Mouse (Mus musculus) hindbrain, postnatal 0 days (tissue): ENCODE data around the gene Zbtb40. TPM values are rescaled to one million over a fixed set of nuclear protein-coding genes. Genes with fewer than 3 reads are reported as not detected.
A peak's percentile ranks its signal among the peaks of the same experiment; 100 is the strongest.

ENCODE experiments used
- ATAC-seq: fragments of 200-750 bp; cut with Nextera tagmentation; 2 replicates; pipeline ENCODE4 v1.8.0; 2017; ENCODE audit warnings: mild to moderate bottlenecking, moderate TSS enrichment, moderate library complexity
- DNase-seq: peaks from one replicate; pipeline ENCODE4 v3.0.0-alpha.2; 2015; ENCODE audit warnings: low spot score
- H3K27ac ChIP-seq: fragments of 300-500 bp; sonication (generic); 2 replicates; pipeline ENCODE4 v1.5.1; 2014; ENCODE audit warnings: mild to moderate bottlenecking
- H3K27me3 ChIP-seq: fragments of 300-500 bp; sonication (generic); 2 replicates; pipeline ENCODE4 v1.6.1; 2014; ENCODE audit warnings: low read length, mixed read lengths; ENCODE audit not compliant: insufficient read depth
- H3K36me3 ChIP-seq: fragments of 300-500 bp; sonication (generic); 2 replicates; pipeline ENCODE4 v1.6.1; 2014; ENCODE audit warnings: low read length, mixed read lengths; ENCODE audit not compliant: insufficient read depth
- H3K4me1 ChIP-seq: fragments of 300-500 bp; sonication (generic); 2 replicates; pipeline ENCODE4 v1.6.1; 2014; ENCODE audit warnings: antibody characterized with exemption, low read length, mixed read lengths; ENCODE audit not compliant: insufficient read depth
- H3K4me2 ChIP-seq: fragments of 300-500 bp; sonication (generic); 2 replicates; pipeline ENCODE4 v1.6.1; 2014; ENCODE audit warnings: low read depth, mild to moderate bottlenecking, low read length, moderate library complexity, mixed read lengths
- H3K4me3 ChIP-seq: fragments of 300-500 bp; sonication (generic); 2 replicates; pipeline ENCODE4 v1.5.1; 2014; ENCODE audit warnings: low read length
- H3K9ac ChIP-seq: fragments of 300-500 bp; sonication (generic); replicated peaks from 2 replicates; pipeline ENCODE4 v1.6.1; 2014; ENCODE audit warnings: mild to moderate bottlenecking, low read length, moderate library complexity, mixed read lengths
- H3K9me3 ChIP-seq: fragments of 300-500 bp; sonication (generic); 2 replicates; pipeline ENCODE4 v1.6.1; 2016; ENCODE audit warnings: low read length, mixed read lengths
- CTCF ChIP-seq: IDR thresholded peaks from 2 replicates; pipeline ENCODE4 v1.5.1; 2016; ENCODE audit warnings: antibody characterized with exemption, control low read depth, low read depth
- WGBS: fragments of 180-500 bp; shearing (Covaris S2); extraction: QIAGEN DNeasy Blood & Tissue Kit; methylation state at CpG from one replicate; pipeline ENCODE4 v1.1.7; 2014; 5-methylcytosine and 5-hydroxymethylcytosine counted together
- polyA plus RNA-seq: library from polyadenylated mRNA; unstranded; fragments of >200 nt; fragmentation: Nextera tagmentation; extraction: Ambion mirVana; gene quantifications from 2 replicates; pipeline ENCODE4 v1.2.1, GENCODE M21; 2015
- total RNA-seq: library from RNA; depleted of rRNA; stranded (reverse); fragments of >200 nt; gene quantifications from 2 replicates; pipeline ENCODE4 v1.2.3, GENCODE M21; 2014

The Zbtb40 gene
- total and polyA plus RNA-seq, 2 experiments from 2014 or later: 1.6 to 9.1 TPM

GRCm38 (mm10) chr4:136969096-136969495 lies 79.5 kb downstream of the Zbtb40 start:
- Histone ChIP-seq H3K27me3 (0 out of 2 replicates have a peak, but pooled peaks cover 3% of the 10 kb centered on the region), H3K27ac (no peak overlapping the region)

GRCm38 (mm10) chr4:136967511-136967910 lies 81.1 kb downstream of the Zbtb40 start:
- Histone ChIP-seq H3K4me3 (no peak overlapping the region), H3K36me3 (no peaks in the 10 kb centered on the region), H3K27ac (no peak overlapping the region), H3K9me3 (no peaks in the 10 kb centered on the region), H3K4me2 (no peak overlapping the region), H3K9ac (no peak overlapping the region), H3K27me3 (0 out of 2 replicates have a peak, but pooled peaks cover 3% of the 10 kb centered on the region), H3K4me1 (peaks cover 14% of the 10 kb centered on the region)
- no peak for ATAC-seq
- DNase-seq: no peak
- TF ChIP-seq CTCF: no peak
- 12% methylated on average over 9 of the region's 9 CpGs for WGBS

More at GRCm38 (mm10) chr4:136969096-136969495, 79.5 kb downstream of the Zbtb40 start:
- Histone ChIP-seq H3K9me3 (no peaks in the 10 kb centered on the region), H3K4me2 (no peak overlapping the region), H3K4me3 (no peak overlapping the region), H3K36me3 (no peaks in the 10 kb centered on the region), H3K4me1 (peaks cover 10% of the 10 kb centered on the region), H3K9ac (no peak overlapping the region)
- 56% methylated on average over 8 of the region's 8 CpGs for WGBS
- no peak for ATAC-seq
- DNase-seq: no peak
- TF ChIP-seq CTCF: no peak

GRCm38 (mm10) chr4:136966493-136967390 lies 81.9 kb downstream of the Zbtb40 start:
- no peak for ATAC-seq
- TF ChIP-seq CTCF: no peak
- H3K9ac ChIP-seq: no peak overlapping the region
- no peak for DNase-seq
- 29% methylated on average over 16 of the region's 16 CpGs for WGBS
- no peak overlapping the region for H3K4me3 ChIP-seq
- H3K36me3 ChIP-seq: no peaks in the 10 kb centered on the region
- H3K27me3 ChIP-seq: 0 out of 2 replicates have a peak, but pooled peaks cover 3% of the 10 kb centered on the region
- no peak overlapping the region for H3K27ac ChIP-seq
- H3K4me1 ChIP-seq: peaks cover 14% of the 10 kb centered on the region
- H3K9me3 ChIP-seq: no peaks in the 10 kb centered on the region
- no peak overlapping the region for H3K4me2 ChIP-seq

GRCm38 (mm10) chr4:136964990-136965421 lies 83.6 kb downstream of the Zbtb40 start:
- no peak overlapping the region for H3K9ac ChIP-seq
- peaks cover 14% of the 10 kb centered on the region for H3K4me1 ChIP-seq
- no peak overlapping the region for H3K27ac ChIP-seq
- 0 out of 2 replicates have a peak, but pooled peaks cover 2% of the 10 kb centered on the region for H3K27me3 ChIP-seq
- H3K36me3 ChIP-seq: no peaks in the 10 kb centered on the region
- no peak overlapping the region for H3K4me3 ChIP-seq
- WGBS: 22% methylated on average over 15 of the region's 15 CpGs
- ATAC-seq (no peak), DNase-seq (peak; percentile 56)
- no peaks in the 10 kb centered on the region for H3K9me3 ChIP-seq
- H3K4me2 ChIP-seq: no peak overlapping the region
- TF ChIP-seq CTCF: no peak

- no peak for TF ChIP-seq CTCF
- H3K27me3 ChIP-seq: peaks cover 17% of the 10 kb centered on the region
- no peaks in the 10 kb centered on the region for H3K9me3 ChIP-seq
- ATAC-seq: no peak
- H3K36me3 ChIP-seq: no peaks in the 10 kb centered on the region
- 49% methylated on average over 4 of the region's 4 CpGs for WGBS
- H3K4me3 ChIP-seq: no peak overlapping the region
- no peak for DNase-seq
- no peak overlapping the region for H3K27ac ChIP-seq
- peaks cover 14% of the 10 kb centered on the region for H3K4me1 ChIP-seq
- H3K9ac ChIP-seq: no peak overlapping the region
- H3K4me2 ChIP-seq: no peak overlapping the region
Measured at GRCm38 (mm10) chr4:136962447-136962846, 86.2 kb downstream of the Zbtb40 start.

GRCm38 (mm10) chr4:136961642-136962285 lies 86.8 kb downstream of the Zbtb40 start:
- Histone ChIP-seq H3K27ac (no peak overlapping the region), H3K4me3 (no peak overlapping the region), H3K4me2 (no peak overlapping the region), H3K36me3 (no peaks in the 10 kb centered on the region), H3K9me3 (no peaks in the 10 kb centered on the region), H3K9ac (no peak overlapping the region), H3K4me1 (peaks cover 14% of the 10 kb centered on the region), H3K27me3 (peaks cover 17% of the 10 kb centered on the region)
- no peak for TF ChIP-seq CTCF
- no peak for DNase-seq
- no peak for ATAC-seq
- WGBS: 24% methylated on average over 4 of the region's 4 CpGs

- Histone ChIP-seq H3K27ac (no peak overlapping the region), H3K4me2 (no peak overlapping the region), H3K9ac (no peak overlapping the region), H3K27me3 (peaks cover 17% of the 10 kb centered on the region), H3K36me3 (no peaks in the 10 kb centered on the region), H3K4me3 (no peak overlapping the region), H3K9me3 (no peaks in the 10 kb centered on the region), H3K4me1 (peaks cover 14% of the 10 kb centered on the region)
- 62% methylated on average over 9 of the region's 9 CpGs for WGBS
- TF ChIP-seq CTCF: no peak
- no peak for DNase-seq
- no peak for ATAC-seq
Measured at GRCm38 (mm10) chr4:136960581-136960980, 88.0 kb downstream of the Zbtb40 start.
